Mouse (Mus musculus): ENCODE results near the gene Lsm14b.

The Lsm14b gene

DNA sequence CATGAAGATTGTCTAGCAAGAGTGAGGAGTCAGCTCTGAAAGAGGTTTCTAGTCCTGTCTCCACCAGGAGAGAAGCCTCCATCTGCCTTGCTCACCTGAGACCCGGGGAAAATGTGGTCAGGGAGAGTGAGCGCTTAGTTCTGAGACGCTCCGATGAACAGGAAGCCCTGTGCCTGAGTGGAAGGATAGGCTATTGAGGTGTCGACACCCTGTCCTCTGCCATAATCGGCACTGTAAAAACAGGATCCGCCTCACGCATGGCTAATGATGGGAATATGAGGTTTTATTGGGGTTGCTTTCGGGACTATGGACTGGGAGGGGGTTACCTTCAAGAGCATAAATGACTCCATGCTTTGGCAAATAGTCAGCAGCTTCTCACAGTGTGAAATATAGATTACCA lies 6.2 kb upstream of the Lsm14b start:
- DNase-seq (ENCODE audit: low read depth) = no peak

GRCm38 (mm10) chr2:180020091-180020661 lies 4.6 kb upstream of the Lsm14b start:
- DNase-seq (ENCODE audit: low read depth) = no peak

DNA sequence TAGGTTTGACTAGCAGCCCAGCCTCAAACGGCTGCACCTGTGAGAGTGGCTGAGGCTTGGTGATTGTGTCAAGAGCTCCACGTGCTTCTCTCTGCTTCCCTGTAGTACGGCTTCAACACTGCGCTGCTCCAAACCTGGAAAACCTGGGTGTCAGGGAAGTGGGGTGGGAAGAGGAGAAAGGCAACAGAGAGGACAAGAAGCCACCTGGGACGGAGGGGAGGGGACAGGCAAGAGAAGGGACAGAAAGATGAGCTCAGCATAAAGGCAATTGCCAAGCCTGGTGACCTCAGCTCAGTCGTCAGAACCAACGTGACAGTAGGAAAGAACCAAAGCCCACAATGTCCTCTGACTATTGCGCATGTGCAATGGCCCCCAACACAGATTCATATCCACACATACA lies 3.9 kb upstream of the Lsm14b start:
- no peak for DNase-seq (ENCODE audit: low read depth)

DNA sequence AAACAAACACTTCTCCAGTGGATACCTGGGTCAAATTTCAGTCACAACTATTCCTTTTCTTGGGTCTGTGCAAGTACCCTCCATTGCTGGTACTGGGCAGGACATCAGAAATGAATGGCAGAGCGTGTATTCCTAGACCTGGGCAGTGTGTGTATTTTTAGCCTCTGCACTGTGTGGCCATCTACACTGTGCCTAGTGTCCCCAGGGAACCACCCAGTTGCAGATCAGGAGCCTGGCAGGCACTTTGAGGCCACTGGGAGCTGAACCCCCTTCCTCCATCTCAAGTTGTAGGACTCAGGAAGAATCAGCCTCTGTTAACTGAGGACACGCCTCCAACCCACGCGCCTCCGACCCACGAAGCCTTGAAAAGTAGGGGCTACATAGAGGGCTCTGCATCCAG lies 2.0 kb upstream of the Lsm14b start:
- DNase-seq (ENCODE audit: low read depth) = no peak

DNA sequence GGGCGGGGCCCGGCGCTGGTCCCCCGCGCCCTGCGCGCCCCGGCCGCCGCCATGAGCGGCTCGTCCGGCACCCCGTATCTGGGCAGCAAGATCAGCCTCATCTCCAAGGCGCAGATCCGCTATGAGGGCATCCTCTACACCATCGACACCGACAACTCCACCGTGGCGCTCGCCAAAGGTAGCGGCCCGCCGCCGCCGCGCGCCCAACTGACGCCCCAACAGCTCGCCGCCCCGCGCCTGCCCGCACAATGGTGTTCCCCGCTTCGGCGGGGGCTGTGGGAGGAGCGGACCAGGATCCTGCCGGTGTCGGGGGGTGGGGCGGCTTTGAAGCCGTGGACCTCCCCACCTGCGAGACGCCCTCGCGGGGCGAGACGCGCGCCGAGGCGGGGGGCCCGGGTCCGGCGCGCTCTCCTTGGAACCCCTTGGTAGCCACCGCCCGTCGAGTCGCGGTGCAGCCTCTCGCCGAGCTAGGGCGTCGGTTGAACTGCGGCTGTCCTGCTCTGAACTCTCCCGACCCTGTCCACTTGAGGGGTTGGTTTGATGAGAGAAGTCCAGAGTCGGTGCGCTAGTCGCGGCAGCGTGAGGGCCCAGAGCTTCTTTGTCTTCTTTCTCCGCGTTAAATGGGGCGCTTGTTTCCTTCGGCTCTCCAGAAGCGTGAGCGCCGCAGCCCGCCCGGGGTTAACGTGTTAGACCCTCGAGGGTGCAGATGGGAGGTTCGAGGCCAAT lies 511 bp downstream of the Lsm14b start:
- no peak for DNase-seq (ENCODE audit: low read depth)

- no peak for DNase-seq (ENCODE audit: low read depth)
These were observed 1.0 kb downstream of the Lsm14b start for GRCm38 (mm10) chr2:180025861-180026200.

- no peak for DNase-seq (ENCODE audit: low read depth)
These were observed 3.0 kb downstream of the Lsm14b start for GRCm38 (mm10) chr2:180027768-180028167.

DNA sequence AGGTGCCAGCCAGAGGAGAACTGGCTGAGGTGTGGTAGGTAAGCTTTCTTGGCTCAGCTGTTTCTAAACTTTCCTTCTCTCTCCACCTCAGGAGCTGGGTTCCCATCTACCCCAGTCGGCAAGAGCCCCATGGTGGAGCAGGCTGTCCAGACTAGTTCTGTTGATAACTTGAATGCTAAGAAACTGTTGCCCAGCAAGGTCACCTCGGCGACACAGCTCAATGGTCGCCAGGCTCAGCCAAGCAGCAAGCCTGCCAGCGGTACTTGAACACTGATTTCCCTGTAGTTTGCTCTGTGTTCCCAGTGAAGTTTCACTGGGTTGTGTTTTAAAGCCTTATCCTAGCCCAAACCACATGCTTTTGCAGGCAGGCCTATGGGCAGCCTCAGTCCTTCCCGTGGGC lies 6.5 kb downstream of the Lsm14b start:
- no peak for DNase-seq (ENCODE audit: low read depth)

GRCm38 (mm10) chr2:180032925-180033324 lies 8.1 kb downstream of the Lsm14b start:
- no peak for DNase-seq (ENCODE audit: low read depth)

DNA sequence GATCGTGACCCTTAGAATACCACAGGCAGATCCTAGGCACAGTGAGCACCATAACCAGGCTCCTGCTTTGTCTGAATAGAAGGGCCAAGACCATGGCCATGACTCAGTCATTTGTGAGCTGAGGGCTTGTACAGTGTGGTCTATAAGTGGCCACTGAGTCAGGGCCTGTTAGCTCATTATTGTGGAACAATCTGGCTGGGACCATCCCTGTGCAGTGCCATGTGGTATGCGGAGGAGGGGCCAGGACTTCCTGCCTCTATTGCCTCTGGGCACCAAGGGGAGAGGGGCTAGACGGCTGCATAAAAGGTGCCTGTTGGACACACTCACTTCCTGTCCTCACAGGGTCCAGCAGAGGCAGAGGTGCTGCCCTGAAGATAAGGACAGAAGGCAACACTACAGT lies 9.2 kb downstream of the Lsm14b start:
- no peak for DNase-seq (ENCODE audit: low read depth)

GRCm38 (mm10) chr2:180034753-180035152 lies 10.0 kb downstream of the Lsm14b start:
- DNase-seq (ENCODE audit: low read depth) = no peak

DNA sequence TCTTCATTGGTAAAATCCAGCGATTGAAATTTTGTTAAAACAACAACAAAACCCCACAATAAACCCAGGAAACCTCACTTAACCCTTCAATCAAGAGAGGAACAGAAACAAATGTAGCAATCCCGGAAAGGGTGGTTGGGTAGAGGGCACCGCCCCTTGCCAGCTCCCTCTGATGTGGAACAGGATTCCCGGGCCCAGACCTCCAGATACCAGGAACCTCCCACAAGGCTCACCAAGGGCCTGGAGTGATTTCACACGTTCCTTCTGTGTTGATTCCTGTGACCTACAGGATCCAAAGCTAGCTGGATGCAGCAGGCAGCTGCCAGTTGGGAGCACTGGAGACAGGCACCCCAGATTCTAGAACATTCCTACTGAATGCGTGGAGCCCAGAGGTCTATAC lies 15.6 kb downstream of the Lsm14b start:
- no peak for DNase-seq (ENCODE audit: low read depth)

DNA sequence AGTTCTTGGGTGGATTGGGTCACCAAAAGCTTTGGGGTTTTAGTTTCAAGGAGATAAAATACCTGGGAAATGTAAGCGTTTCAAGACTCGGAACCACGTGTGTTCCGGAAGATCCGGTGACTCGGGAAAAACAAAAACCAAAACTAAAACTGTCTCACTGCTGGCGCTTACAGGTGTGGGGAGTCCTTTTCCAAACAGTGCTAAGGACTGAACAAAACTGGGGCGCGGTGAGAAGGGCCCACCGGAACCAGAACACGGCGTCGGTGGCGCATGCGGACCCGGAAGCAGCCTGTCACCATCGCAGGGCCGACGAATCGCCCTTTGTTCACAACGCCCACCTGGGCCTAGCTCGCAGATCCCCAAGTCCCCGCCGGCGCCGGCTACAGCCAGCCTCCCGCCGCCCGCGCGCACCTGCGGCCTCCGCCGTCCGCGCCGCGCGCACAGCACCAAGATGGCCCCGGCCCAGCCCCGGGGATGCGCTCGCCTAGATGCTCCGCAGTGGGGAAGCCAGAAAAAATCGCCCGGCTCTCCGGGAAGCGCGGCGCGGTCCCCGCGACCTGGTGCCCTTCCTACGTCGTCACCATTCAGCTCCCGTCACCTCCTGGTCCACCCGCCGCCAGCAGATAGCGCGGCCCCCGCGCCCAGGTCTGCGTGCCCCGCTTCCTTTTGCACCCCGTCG lies 16.9 kb downstream of the Lsm14b start:
- DNase-seq (ENCODE audit: low read depth) = no peak

GRCm38 (mm10) chr2:180042256-180042857 lies 17.6 kb downstream of the Lsm14b start, which contains the start of the genes Psma7 and Ss18l1:
Gene Psma7, minus strand, starts transcription at chr2:180042433.
Gene Ss18l1, plus strand, starts transcription at chr2:180042509.
- peak; percentile 75 for DNase-seq (ENCODE audit: low read depth)

DNA sequence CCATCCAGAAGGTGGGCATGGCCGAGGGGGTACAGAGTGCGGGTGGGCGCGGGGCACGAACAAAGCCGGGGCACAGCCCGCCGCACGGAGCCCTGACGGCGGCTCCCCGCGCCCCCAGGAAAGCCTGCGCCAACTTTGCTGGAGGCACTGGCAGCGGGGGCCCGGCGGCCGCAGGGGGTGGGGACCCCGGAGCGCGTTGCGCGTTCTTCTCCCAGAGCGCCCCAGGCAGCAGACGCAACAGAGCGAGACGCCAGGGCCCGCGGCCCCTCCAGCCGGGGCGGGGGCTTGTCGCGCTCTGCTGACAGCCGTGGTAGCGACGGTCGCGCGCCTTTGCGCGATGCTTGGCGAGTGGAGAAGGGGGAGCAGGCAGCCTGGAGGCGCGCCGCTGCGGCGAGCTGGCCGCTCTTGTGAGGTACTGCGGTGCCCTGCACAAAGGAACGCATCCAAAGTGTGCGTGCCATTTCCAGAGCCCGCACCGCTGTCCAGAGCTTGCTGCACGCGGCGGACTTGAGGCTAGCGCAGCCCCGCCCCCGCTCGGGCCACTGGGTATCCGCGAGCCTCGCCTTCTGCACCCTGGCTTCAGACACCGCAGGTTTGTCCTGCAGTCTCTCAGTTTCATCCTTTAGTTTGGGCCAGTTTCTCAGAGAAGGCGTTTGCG lies 18.2 kb downstream of the Lsm14b start:
- no peak for DNase-seq (ENCODE audit: low read depth)

DNA sequence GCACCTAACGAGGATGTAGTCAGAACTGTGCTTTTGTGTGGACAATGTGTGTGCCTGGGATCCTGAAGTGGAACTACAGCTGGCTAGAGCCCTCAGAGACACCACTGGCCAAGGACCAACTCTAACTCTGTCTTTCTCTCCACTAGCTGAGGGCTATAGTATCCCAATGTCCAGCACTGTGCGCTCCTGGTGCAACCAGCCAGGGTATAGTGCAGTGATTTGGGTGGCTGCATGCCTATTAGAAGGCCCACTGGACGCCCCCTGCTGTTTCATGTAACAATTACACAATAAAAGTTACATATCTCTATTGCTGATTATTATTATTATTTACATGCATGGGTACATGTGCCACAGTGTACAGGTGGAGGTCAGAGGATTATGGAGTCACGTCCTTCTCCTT lies 20.5 kb downstream of the Lsm14b start:
- no peak for DNase-seq (ENCODE audit: low read depth)

GRCm38 (mm10) chr2:180047580-180047979 lies 22.8 kb downstream of the Lsm14b start:
- no peak for DNase-seq (ENCODE audit: low read depth)

GRCm38 (mm10) chr2:180047980-180048635 lies 23.3 kb downstream of the Lsm14b start:
- DNase-seq (ENCODE audit: low read depth) = no peak

- peak; percentile 70 for DNase-seq (ENCODE audit: low read depth)
These were observed 26.2 kb downstream of the Lsm14b start for GRCm38 (mm10) chr2:180050986-180051385.

GRCm38 (mm10) chr2:180051986-180052733 lies 27.4 kb downstream of the Lsm14b start:
- no peak for DNase-seq (ENCODE audit: low read depth)

DNA sequence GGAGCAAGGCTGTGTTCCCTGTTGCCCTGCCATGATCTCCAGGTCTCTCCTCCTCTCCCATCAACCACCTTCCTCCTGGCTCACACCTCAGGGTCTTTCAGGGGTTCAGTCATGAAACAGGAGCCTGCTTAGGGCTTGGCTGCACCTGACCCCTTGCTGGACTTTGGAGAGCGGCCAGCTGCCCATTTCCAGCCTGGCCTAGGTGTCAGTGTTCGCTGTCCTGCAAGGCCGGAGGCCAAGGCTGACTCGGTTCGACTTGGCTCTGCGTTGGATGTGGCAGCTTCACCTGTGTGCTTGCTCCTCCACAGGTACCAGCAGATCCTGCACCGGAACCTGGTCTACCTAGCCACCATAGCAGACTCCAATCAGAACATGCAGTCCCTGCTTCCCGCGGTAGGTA lies 28.2 kb downstream of the Lsm14b start:
- DNase-seq (ENCODE audit: low read depth) = no peak

All from c-Kit-positive CD71-negative TER-119-negative erythroid progenitor cells, embryonic 14.5 days (primary cell).